30 mouse cellular contexts compared by ENCODE assay signal in the genomic region with DNA sequence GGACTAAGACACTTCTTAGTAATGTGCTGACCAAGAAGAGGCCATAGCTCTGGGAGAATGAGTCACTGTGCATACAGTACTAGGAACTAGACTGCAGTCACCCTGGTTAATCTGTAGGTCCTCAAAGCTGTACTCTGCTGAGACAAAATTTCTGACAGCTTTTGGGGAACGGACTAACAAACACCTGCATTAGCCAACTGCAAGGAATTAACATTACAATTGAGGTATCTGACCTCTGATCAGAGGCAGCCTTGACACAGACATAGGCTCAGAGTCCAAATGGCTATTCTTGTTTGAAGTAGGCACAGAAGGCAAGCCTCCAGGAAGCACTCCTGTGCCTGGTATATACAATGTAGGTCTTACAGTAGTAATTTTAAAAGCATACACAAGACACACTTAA.
A peak's percentile ranks its signal among the peaks of the same experiment; 100 is the strongest.
DNase-seq lines count a peak whose midpoint lies in the region; ATAC-seq and TF ChIP-seq lines count a peak whose summit lies in the region.
"Had no signal": no experiment of that assay in that cellular context is flagged by ENCODE, and none has a peak within 500 bp of the region (broad histone marks: within the 10 kb centered on the region; RNA-seq: fewer than 3 reads in every experiment).

No protein-coding gene starts in this region.

- TF ChIP-seq CTCF in kidney, adult 2 months (conservative IDR thresholded peaks at IDR 0.05; ENCODE audit: insufficient read depth, insufficient read length, low read depth, low read length) = no peak
- no peak for TF ChIP-seq CTCF in lung, adult 2 months (IDR thresholded peaks at IDR 0.05; ENCODE audit: insufficient read depth, low read length)

- 0 out of 2 replicates have a peak overlapping the region, but pooled peaks have one; percentile 23 for H3K27ac ChIP-seq in kidney, adult 2 months (ENCODE audit: insufficient read depth, low read depth, low read length)
- no peak overlapping the region for H3K27ac ChIP-seq in stomach, embryonic 15.5 days
- H3K27ac ChIP-seq: embryonic facial prominence, embryonic 10.5 days; embryonic facial prominence, embryonic 15.5 days; forebrain, embryonic 13.5 days; hindbrain, embryonic 12.5 days; hindbrain, postnatal 0 days; limb, embryonic 10.5 days; limb, embryonic 15.5 days; liver, embryonic 15.5 days; lung, embryonic 15.5 days; midbrain, embryonic 10.5 days had no signal

- H3K27me3 ChIP-seq in kidney, adult 2 months (replicated peaks; ENCODE audit: control insufficient read depth, insufficient read depth, low read length) = no peaks in the 10 kb centered on the region
- no peaks in the 10 kb centered on the region for H3K27me3 ChIP-seq in stomach, embryonic 15.5 days (replicated peaks)
- H3K27me3 ChIP-seq: embryonic facial prominence, embryonic 15.5 days; forebrain, embryonic 13.5 days; hindbrain, embryonic 12.5 days; limb, embryonic 15.5 days; liver, embryonic 15.5 days; lung, embryonic 15.5 days had no signal

- H3K4me2 ChIP-seq in stomach, embryonic 15.5 days = no peak overlapping the region
- H3K4me2 ChIP-seq: embryonic facial prominence, embryonic 15.5 days; forebrain, embryonic 13.5 days; heart, embryonic 11.5 days; hindbrain, embryonic 12.5 days; limb, embryonic 15.5 days; liver, embryonic 15.5 days; lung, embryonic 15.5 days had no signal

- no peak overlapping the region for H3K4me3 ChIP-seq in kidney, adult 2 months (ENCODE audit: insufficient read depth, low read depth, low read length)
- no peak overlapping the region for H3K4me3 ChIP-seq in stomach, embryonic 15.5 days (replicated peaks)
- H3K4me3 ChIP-seq in lung, adult 2 months (replicated peaks; ENCODE audit: extremely low read depth, low read depth, low read length) = no peak overlapping the region
- H3K4me3 ChIP-seq: embryonic facial prominence, embryonic 10.5 days; embryonic facial prominence, embryonic 15.5 days; forebrain, embryonic 13.5 days; hindbrain, embryonic 12.5 days; limb, embryonic 10.5 days; limb, embryonic 15.5 days; liver, embryonic 15.5 days; lung, embryonic 15.5 days; midbrain, embryonic 10.5 days had no signal

- no peaks in the 10 kb centered on the region for H3K9me3 ChIP-seq in stomach, embryonic 15.5 days
- H3K9me3 ChIP-seq: embryonic facial prominence, embryonic 10.5 days; embryonic facial prominence, embryonic 15.5 days; forebrain, embryonic 13.5 days; hindbrain, embryonic 12.5 days; limb, embryonic 10.5 days; limb, embryonic 15.5 days; liver, embryonic 15.5 days; lung, embryonic 15.5 days; midbrain, embryonic 10.5 days had no signal

- DNase-seq in kidney, adult 2 months = peak; percentile 51
- no peak for DNase-seq in kidney, postnatal 14 days
- peak; percentile 42 for DNase-seq in 416B (ENCODE audit: low read depth)
- DNase-seq in ZHBTc4 (ENCODE audit: low read depth, low spot score) = peak; percentile 50
- no peak for DNase-seq in lung, adult 2 months
- no peak for DNase-seq in cerebellum, adult 11 months
- DNase-seq: adrenal gland, postnatal 14 days; B cell, adult 2 months; cerebellum, adult 2 months; cerebellum, postnatal 14 days; gastrocnemius, postnatal 10 days; heart, postnatal 36 days; layer of hippocampus, postnatal 36 days; right cerebral cortex, adult 18-20 months; right cerebral cortex, postnatal 4 days; thymus, postnatal 14 days had no signal

- H3K4me1 ChIP-seq in kidney, adult 2 months (ENCODE audit: control insufficient read depth, insufficient read depth, low read length) = peaks cover 3% of the 10 kb centered on the region; the same call in 1 of the 2 replicates
- no peaks in the 10 kb centered on the region for H3K4me1 ChIP-seq in stomach, embryonic 15.5 days
- no peaks in the 10 kb centered on the region for H3K4me1 ChIP-seq in lung, adult 2 months (ENCODE audit: control insufficient read depth, insufficient read depth, low read length)
- H3K4me1 ChIP-seq: embryonic facial prominence, embryonic 10.5 days; embryonic facial prominence, embryonic 15.5 days; hindbrain, embryonic 12.5 days; limb, embryonic 10.5 days; limb, embryonic 15.5 days; liver, embryonic 15.5 days; lung, embryonic 15.5 days had no signal

- no peaks in the 10 kb centered on the region; the same call in 1 of the 2 replicates for H3K36me3 ChIP-seq in kidney, adult 2 months (ENCODE audit: control insufficient read depth, insufficient read depth, low read length)
- H3K36me3 ChIP-seq in stomach, embryonic 15.5 days = 0 out of 2 replicates have a peak, but pooled peaks cover 3% of the 10 kb centered on the region

- 61% methylated on average over 1 of the region's 1 CpGs for WGBS in kidney, adult 2 months
- WGBS in stomach, embryonic 15.5 days = 79% methylated on average over 1 of the region's 1 CpGs
- WGBS in lung, adult 2 months = 86% methylated on average over 1 of the region's 1 CpGs

- no peak overlapping the region for H3K9ac ChIP-seq in stomach, embryonic 15.5 days
- H3K9ac ChIP-seq: embryonic facial prominence, embryonic 15.5 days; forebrain, embryonic 13.5 days; hindbrain, embryonic 12.5 days; limb, embryonic 15.5 days; liver, embryonic 15.5 days; lung, embryonic 15.5 days had no signal

- 0 out of 2 replicates have a peak, but pooled peaks have one; percentile 50 for ATAC-seq in stomach, embryonic 15.5 days (ENCODE audit: insufficient read depth, low FRiP score, low read depth)
- ATAC-seq in inflammation-experienced regulatory T-cells, adult 6 months = no peak
- ATAC-seq: forebrain, embryonic 13.5 days; hindbrain, postnatal 0 days; midbrain, embryonic 16.5 days had no signal

- TF ChIP-seq POLR2A in kidney, adult 2 months (IDR thresholded peaks at IDR 0.05; ENCODE audit: low read depth, low read length) = no peak
- TF ChIP-seq POLR2A in lung, adult 2 months (IDR thresholded peaks at IDR 0.05; ENCODE audit: borderline replicate concordance, extremely low read depth, low read depth, low read length) = no peak

Comparison
In these comparisons a context has a peak if more than half of its experiments do, and no peak if none do; other contexts are left out.
1. DNase-seq: peak in kidney, adult 2 months (single experiment), 416B (single experiment) and ZHBTc4 (single experiment); none in kidney, postnatal 14 days (single experiment), lung, adult 2 months (single experiment) and cerebellum, adult 11 months (single experiment).